Mouse (Mus musculus) C2C12 (cell line): ENCODE data around the gene 1110017D15Rik. TPM values are rescaled to one million over a fixed set of nuclear protein-coding genes. Genes with fewer than 3 reads are reported as not detected.

Experiments used
- H3K27me3 ChIP-seq: one replicate; pipeline ENCODE4 v1.6.1; 2011; ENCODE audit not compliant: control insufficient read depth, insufficient read depth, insufficient read length
- H3K36me3 ChIP-seq: one replicate; pipeline ENCODE4 v1.6.1; 2011; ENCODE audit not compliant: control insufficient read depth, insufficient read depth
- H3K4me3 ChIP-seq: one replicate; pipeline ENCODE4 v1.5.1; 2011; ENCODE audit warnings: mild to moderate bottlenecking, control low read depth; ENCODE audit not compliant: poor library complexity, insufficient read depth, severe bottlenecking
- H3K79me2 ChIP-seq: one replicate; pipeline ENCODE4 v1.6.1; 2011; ENCODE audit not compliant: control insufficient read depth, insufficient read depth
- H3K79me3 ChIP-seq: one replicate; pipeline ENCODE4 v1.6.1; 2011; ENCODE audit warnings: low read depth, control low read depth
- H3ac ChIP-seq: one replicate; pipeline ENCODE3; 2011; ENCODE audit warnings: low read depth; ENCODE audit not compliant: control insufficient read depth, insufficient read length
- CEBPB ChIP-seq: IDR thresholded peaks from one replicate; pipeline ENCODE4 v1.6.1; 2011; ENCODE audit warnings: low read depth, mild to moderate bottlenecking, control low read depth, moderate library complexity
- CTCF ChIP-seq: IDR thresholded peaks from one replicate; pipeline ENCODE4 v1.5.1; 2011; ENCODE audit not compliant: control insufficient read depth, insufficient read depth, insufficient read length
- FOSL1 ChIP-seq: IDR thresholded peaks from one replicate; pipeline ENCODE4 v1.8.0; 2011; ENCODE audit warnings: mild to moderate bottlenecking, low read length; ENCODE audit not compliant: poor library complexity, insufficient read depth, severe bottlenecking
- MAX ChIP-seq: IDR thresholded peaks from one replicate; pipeline ENCODE4 v1.6.1; 2011; ENCODE audit warnings: mild to moderate bottlenecking, control low read depth
- MYOD1 ChIP-seq: IDR thresholded peaks from one replicate; pipeline ENCODE4 v1.6.1; 2011; ENCODE audit warnings: low read depth; ENCODE audit not compliant: control insufficient read depth, insufficient read length
- MYOG ChIP-seq: IDR thresholded peaks from one replicate; pipeline ENCODE4 v1.6.1; 2011; ENCODE audit not compliant: control insufficient read depth, insufficient read length; ENCODE audit errors: extremely low read depth
- USF1 ChIP-seq: IDR thresholded peaks from one replicate; pipeline ENCODE4 v1.6.1; 2011; ENCODE audit warnings: low read depth, mild to moderate bottlenecking, control low read depth, moderate library complexity
- long read RNA-seq, 2 experiments: library from polyadenylated mRNA; unstranded; transcript quantifications; one replicate each; pipeline ENCODE4 v2.0.0; 2019 to 2020
- polyA plus RNA-seq: library from polyadenylated mRNA; unstranded; fragments of >200 nt; fragmentation: generic; extraction: Trizol; gene quantifications from one replicate; pipeline ENCODE4 v1.2.1, GENCODE M21; 2012; ENCODE audit warnings: missing spikeins

1110017D15Rik gene
- 0.14 TPM for polyA plus RNA-seq
- long read RNA-seq, experiment 1 = 0 reads
- long read RNA-seq, experiment 2 = 0 reads

- Histone ChIP-seq H3K36me3 (no peaks in the 10 kb centered on the region), H3ac (no peak within 1 kb of the TSS), H3K79me2 (no peaks in the 10 kb centered on the region), H3K27me3 (peaks cover 30% of the 10 kb centered on the region), H3K79me3 (no peaks in the 10 kb centered on the region), H3K4me3 (no peak within 1 kb of the TSS)
- TF ChIP-seq MAX = no peak
- TF ChIP-seq USF1 = no peak
- no peak for TF ChIP-seq FOSL1
These were observed at the start of gene 1110017D15Rik for GRCm38 (mm10) chr4:41517233-41517632. 1110017D15Rik (minus strand) TSS chr4:41517333.

- H3K79me3 ChIP-seq = no peaks in the 10 kb centered on the region
These were observed 49.0 kb upstream of the 1110017D15Rik start for GRCm38 (mm10) chr4:41566123-41566522.

GRCm38 (mm10) chr4:41563297-41563696 is 46.2 kb upstream of the 1110017D15Rik start:
- TF ChIP-seq MYOG = no peak
- TF ChIP-seq CTCF = no peak
- TF ChIP-seq CEBPB = no peak
- no peak for TF ChIP-seq MAX
- TF ChIP-seq USF1 = no peak
- TF ChIP-seq FOSL1 = no peak
- TF ChIP-seq MYOD1 = no peak
- no peaks in the 10 kb centered on the region for H3K36me3 ChIP-seq
- H3ac ChIP-seq = no peak overlapping the region
- no peak overlapping the region for H3K4me3 ChIP-seq
- H3K27me3 ChIP-seq = no peaks in the 10 kb centered on the region
- no peaks in the 10 kb centered on the region for H3K79me2 ChIP-seq
- no peaks in the 10 kb centered on the region for H3K79me3 ChIP-seq

More at GRCm38 (mm10) chr4:41566123-41566522, 49.0 kb upstream of the 1110017D15Rik start:
- Histone ChIP-seq H3ac (no peak overlapping the region), H3K4me3 (no peak overlapping the region), H3K27me3 (no peaks in the 10 kb centered on the region), H3K36me3 (no peaks in the 10 kb centered on the region), H3K79me2 (no peaks in the 10 kb centered on the region)
- TF ChIP-seq MYOD1 (no peak), CEBPB (no peak), MAX (no peak), MYOG (no peak), USF1 (no peak), CTCF (no peak), FOSL1 (no peak)

- TF ChIP-seq MYOG = no peak
- TF ChIP-seq FOSL1 = no peak
- no peak for TF ChIP-seq USF1
- no peak for TF ChIP-seq CEBPB
- no peak for TF ChIP-seq MAX
- TF ChIP-seq CTCF = no peak
- TF ChIP-seq MYOD1 = no peak
- no peak overlapping the region for H3ac ChIP-seq
- no peaks in the 10 kb centered on the region for H3K27me3 ChIP-seq
- no peak overlapping the region for H3K4me3 ChIP-seq
- H3K79me3 ChIP-seq = no peaks in the 10 kb centered on the region
- no peaks in the 10 kb centered on the region for H3K36me3 ChIP-seq
- no peaks in the 10 kb centered on the region for H3K79me2 ChIP-seq
These were observed 40.0 kb upstream of the 1110017D15Rik start for GRCm38 (mm10) chr4:41557092-41557491.

- no peaks in the 10 kb centered on the region for H3K79me2 ChIP-seq
- TF ChIP-seq MAX (no peak), USF1 (no peak), FOSL1 (no peak), MYOG (no peak), MYOD1 (no peak), CTCF (no peak), CEBPB (no peak)
- H3K27me3 ChIP-seq = no peaks in the 10 kb centered on the region
- no peak overlapping the region for H3ac ChIP-seq
- H3K79me3 ChIP-seq = no peaks in the 10 kb centered on the region
- no peaks in the 10 kb centered on the region for H3K36me3 ChIP-seq
- H3K4me3 ChIP-seq = no peak overlapping the region
These were observed 39.3 kb upstream of the 1110017D15Rik start for GRCm38 (mm10) chr4:41556311-41556953.
